Mouse (Mus musculus): ENCODE results near the gene Itpkc. TPM values are rescaled to one million over a fixed set of nuclear protein-coding genes. Genes with fewer than 3 reads are reported as not detected.

The Itpkc gene
- 4.7 TPM for polyA plus RNA-seq (2014; fragmentation: Illumina TruSeq; extraction: RNeasy Lipid Tissue Mini Kit (QIAGEN cat#74804); ENCODE audit: insufficient read depth, low read depth, low replicate concordance)

DNA sequence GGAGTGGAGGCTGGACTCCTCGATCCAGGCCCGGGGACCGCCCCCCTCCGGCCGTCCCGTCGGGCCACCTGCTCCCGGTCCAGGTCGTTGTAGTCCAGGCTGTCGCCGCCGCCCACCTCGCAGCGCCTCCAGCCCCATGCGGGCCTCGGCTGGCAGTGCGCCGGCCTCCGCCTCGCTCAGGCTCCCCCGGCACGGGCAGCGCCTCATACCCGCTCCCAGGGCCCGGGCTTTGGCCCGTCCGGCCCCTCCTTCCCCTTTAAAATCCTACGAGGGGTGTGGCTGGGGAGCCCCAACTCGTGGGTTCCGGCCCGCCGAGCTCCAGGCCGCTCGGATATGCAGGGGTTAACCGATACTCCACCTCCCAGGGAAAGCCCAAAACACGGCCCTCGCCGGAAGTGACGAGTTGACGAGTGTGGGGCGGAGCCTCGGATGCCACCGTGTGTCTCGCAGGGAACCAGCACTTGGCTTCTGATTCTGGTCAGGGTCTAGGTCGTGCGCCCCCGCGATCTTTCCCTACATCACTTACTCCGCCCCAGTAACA, at the start of gene Itpkc:
Gene Itpkc, minus strand, starts transcription at position 381 of the 541 bp plus-strand sequence.

GRCm38 (mm10) chr7:27258205-27258899, 29.9 kb upstream of the Itpkc start, which contains the start of gene Numbl:
Numbl (plus strand) TSS chr7:27258433.

GRCm38 (mm10) chr7:27232781-27233281, 4.4 kb upstream of the Itpkc start, which contains the start of gene Coq8b:
Coq8b (plus strand) TSS chr7:27233023.

DNA sequence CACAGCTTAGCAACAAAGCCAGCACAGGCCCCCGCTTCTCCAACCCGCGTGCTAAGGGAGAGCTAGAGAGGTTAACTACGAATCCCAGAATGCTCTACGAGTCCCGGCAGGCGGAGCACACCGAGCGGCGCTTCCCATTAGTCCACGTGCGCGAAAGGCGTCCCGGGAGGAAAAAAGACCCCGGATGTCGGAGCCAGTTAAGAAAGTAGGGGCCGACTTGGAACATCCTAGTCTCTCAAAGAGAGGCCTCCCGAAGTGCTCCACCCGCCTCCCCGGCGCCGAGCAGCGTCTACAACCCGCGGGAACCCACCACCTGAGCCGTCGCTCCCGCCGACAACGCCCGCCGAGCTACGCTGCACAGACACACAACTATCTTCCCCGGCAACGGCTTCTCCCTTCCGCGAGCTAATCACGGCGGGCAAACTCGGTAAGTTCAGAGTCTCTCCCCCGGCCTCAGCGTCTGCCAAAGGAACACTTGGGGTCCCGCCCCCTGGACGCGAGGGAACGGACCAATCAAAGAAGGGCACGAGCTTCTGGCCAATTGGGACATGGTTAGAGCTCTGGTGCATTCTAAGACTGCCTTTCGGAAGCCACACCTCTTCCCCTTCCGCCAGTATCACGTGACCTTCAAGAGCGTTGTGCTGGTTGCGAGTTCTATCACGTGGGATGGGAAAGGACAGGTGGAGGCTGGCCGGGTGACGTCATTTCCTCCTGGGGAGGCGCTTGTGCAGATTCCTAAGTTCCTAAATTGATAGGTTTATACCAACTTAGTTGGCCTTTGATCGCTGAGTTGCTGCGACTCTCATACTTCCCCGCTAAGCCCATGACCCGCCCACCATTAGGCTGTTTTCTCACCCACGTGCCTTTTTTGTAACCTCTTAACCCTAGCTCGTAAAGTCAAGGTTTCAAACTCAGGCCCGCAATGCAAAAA, 32.5 kb downstream of the Itpkc start, which contains the start of the genes BC024978 and Snrpa:
Gene BC024978, plus strand, starts transcription at position 101 of the 931 bp plus-strand sequence.
Gene Snrpa, minus strand, starts transcription at position 591 of the 931 bp plus-strand sequence.

DNA sequence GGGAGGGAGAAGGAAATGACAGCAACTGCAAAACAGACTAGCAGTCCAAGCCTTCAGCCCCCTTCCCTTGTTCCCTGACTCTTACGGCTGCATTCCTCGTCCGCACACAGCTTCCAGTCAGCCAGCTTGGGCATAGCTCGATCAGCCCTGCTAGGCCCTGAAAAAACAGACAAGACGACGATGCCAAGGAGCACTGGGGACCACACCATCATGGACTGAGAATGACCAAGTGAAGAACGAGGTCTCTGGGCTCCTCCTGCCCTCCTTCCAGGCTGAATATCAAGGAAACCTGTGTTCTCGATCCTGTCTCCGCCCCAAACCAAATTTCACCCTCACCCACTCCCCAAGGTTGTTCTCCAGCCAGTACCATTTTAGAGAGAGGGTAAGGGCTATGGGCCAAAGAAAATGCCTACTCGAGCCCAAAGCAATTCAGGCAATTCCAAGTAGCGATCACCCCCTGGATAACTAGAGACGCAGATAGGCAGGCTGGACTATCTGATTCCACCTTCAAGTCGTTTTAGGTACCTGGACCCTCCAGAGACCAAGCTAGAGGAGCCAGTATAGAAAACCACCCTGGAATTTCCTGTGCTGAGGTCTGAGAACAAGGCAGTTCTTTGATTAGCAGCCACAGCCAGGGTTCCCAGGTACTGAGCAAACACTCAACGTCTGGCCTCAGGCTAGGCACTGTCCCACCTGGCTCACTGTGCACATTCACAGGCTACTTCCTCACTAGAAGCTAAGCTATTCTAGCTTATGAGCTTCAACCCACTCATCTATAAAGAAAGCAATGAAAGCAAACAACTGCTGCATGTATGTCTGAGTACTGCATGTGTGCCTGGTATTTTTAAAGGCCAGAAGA, 47.4 kb downstream of the Itpkc start, which contains the start of the genes Gm21983 and Mia:
Gene Gm21983, minus strand, starts transcription at position 250 of the 859 bp plus-strand sequence.
Gene Mia, minus strand, starts transcription at position 321 of the 859 bp plus-strand sequence.

DNA sequence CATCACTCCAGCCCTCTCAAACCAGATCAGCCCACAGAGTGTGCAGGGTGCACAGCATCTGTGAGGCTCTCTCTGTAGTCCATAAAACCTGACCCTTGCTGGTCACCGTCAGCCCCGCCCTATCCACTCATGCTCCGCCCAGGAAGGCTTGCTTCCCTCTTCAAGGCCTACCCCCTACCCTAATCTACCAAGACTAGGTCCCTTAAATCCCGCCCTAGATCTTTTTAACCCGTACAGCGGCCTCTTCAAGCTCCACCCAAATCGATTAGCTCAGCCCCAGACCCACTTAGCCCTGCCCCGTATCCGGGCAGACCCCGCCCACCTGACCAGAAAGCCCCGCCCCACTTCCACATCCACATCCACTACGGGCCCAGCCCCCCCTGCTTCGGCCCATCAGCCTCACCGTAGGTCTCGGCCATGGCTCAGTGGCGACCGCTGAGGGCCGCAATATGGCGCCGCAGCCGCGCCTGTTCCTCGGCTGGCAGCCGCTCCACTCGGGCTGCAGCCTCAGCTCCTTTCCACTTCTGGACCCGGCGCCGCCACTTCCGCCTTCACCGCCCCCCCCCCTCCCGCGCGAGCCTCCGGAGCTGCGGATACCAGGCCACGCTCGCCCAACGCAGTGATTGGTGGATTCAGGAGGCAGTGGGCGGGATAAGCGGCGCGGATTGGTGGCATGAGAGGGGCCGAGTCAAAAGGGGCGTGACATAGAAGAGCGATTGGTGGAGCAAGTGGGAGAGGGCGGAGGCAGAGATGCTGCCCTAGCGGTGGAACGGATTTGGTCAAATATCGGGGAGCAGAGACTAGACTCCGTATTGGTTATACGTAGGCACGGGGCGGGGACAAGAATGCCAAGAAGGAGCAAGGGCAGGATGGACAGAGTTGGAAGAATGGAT, 49.9 kb downstream of the Itpkc start, which contains the start of gene Rab4b:
Gene Rab4b, minus strand, starts transcription at position 573 of the 893 bp plus-strand sequence.

GRCm38 (mm10) chr7:27166614-27167474, 61.6 kb downstream of the Itpkc start, which contains the start of gene Egln2:
Egln2 (minus strand) TSS chr7:27166802.

Other genes with a start within 250 kb of the Itpkc start
- gene Cyp2a12, start 199.6 kb downstream of the Itpkc start, polyA plus RNA-seq (2014; fragmentation: Illumina TruSeq; extraction: RNeasy Lipid Tissue Mini Kit (QIAGEN cat#74804); ENCODE audit: insufficient read depth, low read depth, low replicate concordance), result not detected
- gene Cyp2f2, start 108.8 kb downstream of the Itpkc start, polyA plus RNA-seq (2014; fragmentation: Illumina TruSeq; extraction: RNeasy Lipid Tissue Mini Kit (QIAGEN cat#74804); ENCODE audit: insufficient read depth, low read depth, low replicate concordance), result 1,698 TPM
- not detected for gene Cyp2t4, start 74.9 kb downstream of the Itpkc start, polyA plus RNA-seq (2014; fragmentation: Illumina TruSeq; extraction: RNeasy Lipid Tissue Mini Kit (QIAGEN cat#74804); ENCODE audit: insufficient read depth, low read depth, low replicate concordance)
- gene Egln2, start 61.9 kb downstream of the Itpkc start, polyA plus RNA-seq (2014; fragmentation: Illumina TruSeq; extraction: RNeasy Lipid Tissue Mini Kit (QIAGEN cat#74804); ENCODE audit: insufficient read depth, low read depth, low replicate concordance), result 58.1 TPM
- gene Rab4b, start 49.8 kb downstream of the Itpkc start, polyA plus RNA-seq (2014; fragmentation: Illumina TruSeq; extraction: RNeasy Lipid Tissue Mini Kit (QIAGEN cat#74804); ENCODE audit: insufficient read depth, low read depth, low replicate concordance), result 40.8 TPM
- gene Gm21983, start 47.6 kb downstream of the Itpkc start, polyA plus RNA-seq (2014; fragmentation: Illumina TruSeq; extraction: RNeasy Lipid Tissue Mini Kit (QIAGEN cat#74804); ENCODE audit: insufficient read depth, low read depth, low replicate concordance), result not detected
- gene Mia, start 47.5 kb downstream of the Itpkc start, polyA plus RNA-seq (2014; fragmentation: Illumina TruSeq; extraction: RNeasy Lipid Tissue Mini Kit (QIAGEN cat#74804); ENCODE audit: insufficient read depth, low read depth, low replicate concordance), result 13.1 TPM
- 4.4 TPM for gene BC024978, start 32.9 kb downstream of the Itpkc start, polyA plus RNA-seq (2014; fragmentation: Illumina TruSeq; extraction: RNeasy Lipid Tissue Mini Kit (QIAGEN cat#74804); ENCODE audit: insufficient read depth, low read depth, low replicate concordance)
- 42.6 TPM for gene Snrpa, start 32.4 kb downstream of the Itpkc start, polyA plus RNA-seq (2014; fragmentation: Illumina TruSeq; extraction: RNeasy Lipid Tissue Mini Kit (QIAGEN cat#74804); ENCODE audit: insufficient read depth, low read depth, low replicate concordance)
- 28.4 TPM for gene Coq8b, start 4.4 kb upstream of the Itpkc start, polyA plus RNA-seq (2014; fragmentation: Illumina TruSeq; extraction: RNeasy Lipid Tissue Mini Kit (QIAGEN cat#74804); ENCODE audit: insufficient read depth, low read depth, low replicate concordance)
- gene Numbl, start 29.8 kb upstream of the Itpkc start, polyA plus RNA-seq (2014; fragmentation: Illumina TruSeq; extraction: RNeasy Lipid Tissue Mini Kit (QIAGEN cat#74804); ENCODE audit: insufficient read depth, low read depth, low replicate concordance), result 7.2 TPM
- gene Ltbp4, start 109.0 kb upstream of the Itpkc start, polyA plus RNA-seq (2014; fragmentation: Illumina TruSeq; extraction: RNeasy Lipid Tissue Mini Kit (QIAGEN cat#74804); ENCODE audit: insufficient read depth, low read depth, low replicate concordance), result 197 TPM
- 25.2 TPM for gene Shkbp1, start 127.4 kb upstream of the Itpkc start, polyA plus RNA-seq (2014; fragmentation: Illumina TruSeq; extraction: RNeasy Lipid Tissue Mini Kit (QIAGEN cat#74804); ENCODE audit: insufficient read depth, low read depth, low replicate concordance)
- gene Gm20479, start 128.8 kb upstream of the Itpkc start, polyA plus RNA-seq (2014; fragmentation: Illumina TruSeq; extraction: RNeasy Lipid Tissue Mini Kit (QIAGEN cat#74804); ENCODE audit: insufficient read depth, low read depth, low replicate concordance), result not detected
- gene Sptbn4, start 219.0 kb upstream of the Itpkc start, polyA plus RNA-seq (2014; fragmentation: Illumina TruSeq; extraction: RNeasy Lipid Tissue Mini Kit (QIAGEN cat#74804); ENCODE audit: insufficient read depth, low read depth, low replicate concordance), result 0.08 TPM
- gene Blvrb, start 219.3 kb upstream of the Itpkc start, polyA plus RNA-seq (2014; fragmentation: Illumina TruSeq; extraction: RNeasy Lipid Tissue Mini Kit (QIAGEN cat#74804); ENCODE audit: insufficient read depth, low read depth, low replicate concordance), result 48.4 TPM
- gene Sertad3, start 245.1 kb upstream of the Itpkc start, polyA plus RNA-seq (2014; fragmentation: Illumina TruSeq; extraction: RNeasy Lipid Tissue Mini Kit (QIAGEN cat#74804); ENCODE audit: insufficient read depth, low read depth, low replicate concordance), result 13.6 TPM